Mouse (Mus musculus): ENCODE measurements around the gene Hist1h2ag.

- TF ChIP-seq CTCF (IDR thresholded peaks at IDR 0.05; ENCODE audit: low read depth, low read length) (no peak), GATA1 (IDR thresholded peaks at IDR 0.05; ENCODE audit: borderline replicate concordance, low read length) (no peak)
These were observed 33.1 kb downstream of the Hist1h2ag start, which contains the start of gene Prss16 for GRCm38 (mm10) chr13:22009642-22010041.

Measured in G1E (cell line).